Mouse (Mus musculus) neutrophil, adult 59 days (primary cell): ENCODE data around the gene Shisal2b. TPM values are rescaled to one million over a fixed set of nuclear protein-coding genes. Genes with fewer than 3 reads are reported as not detected.

Experiments used
- total RNA-seq, 2 experiments: library from RNA; stranded (reverse); gene quantifications; 1 replicate in 1 of 2; 2 replicates in 1 of 2; pipeline ENCODE4 v1.2.4; 2023

Gene Shisal2b
- not detected for total RNA-seq

GRCm38 (mm10) chr13:104863127-104863979 is at the start of gene Shisal2b:
Gene Shisal2b, minus strand, starts transcription at chr13:104863893.

DNA sequence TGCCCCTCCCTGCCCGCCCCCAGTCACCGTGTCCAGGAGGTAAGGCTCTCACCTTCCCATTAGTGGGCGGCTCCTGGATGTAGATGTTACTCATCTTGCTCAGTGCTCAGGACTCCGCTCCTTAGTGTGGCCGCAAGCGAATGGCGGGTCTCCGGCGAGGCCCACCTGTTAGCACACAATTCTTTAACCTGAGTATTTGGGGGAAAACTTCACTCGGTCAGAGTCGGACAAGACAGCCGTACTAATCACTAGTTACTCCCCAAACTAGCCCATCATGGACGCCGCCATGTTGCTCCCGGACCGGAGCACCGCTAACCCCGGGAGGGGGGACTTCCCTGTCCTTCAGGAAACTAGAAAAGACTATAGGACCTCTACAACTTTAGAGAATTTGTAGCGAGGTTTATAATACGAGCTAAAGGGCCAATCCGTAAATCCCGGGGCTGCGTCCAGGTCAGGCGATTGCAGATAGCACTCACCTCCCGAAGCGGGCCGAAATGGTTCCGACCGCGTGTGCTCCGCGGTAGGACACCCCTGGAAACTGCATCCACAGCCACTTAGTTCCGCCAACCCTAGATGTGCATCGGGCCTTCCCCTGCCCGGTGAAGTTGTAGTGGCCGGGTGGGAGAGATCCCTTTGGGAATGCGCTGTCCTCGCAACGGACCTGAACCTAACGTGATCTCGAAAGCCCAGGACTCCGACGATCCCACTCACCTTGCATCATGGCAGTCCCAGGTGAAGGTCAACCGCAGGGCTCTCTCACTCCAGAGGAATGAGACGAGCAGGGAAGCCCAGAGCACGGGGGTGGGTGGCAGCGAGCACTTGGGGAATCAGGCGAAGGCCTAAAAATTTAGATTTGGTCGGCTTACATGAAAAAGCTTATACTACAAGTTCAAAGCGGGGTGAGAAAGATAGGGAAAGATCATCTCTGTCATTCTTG is 46.8 kb downstream of the Shisal2b start, which contains the start of gene Cwc27:
Gene Cwc27 (minus strand): TSS at position 508 of the 937 bp plus-strand sequence.

Other genes with a start within 250 kb of the Shisal2b start
- 10 to 100 TPM; 12.2 to 14.2 TPM for gene Srek1ip1, start 71.4 kb downstream of the Shisal2b start, total RNA-seq
- gene Cwc27, start 46.8 kb downstream of the Shisal2b start, total RNA-seq: 10 to 100 TPM; 13.9 to 18.2 TPM
- under 1 TPM; 0.04 to 0.07 TPM for gene Rgs7bp, start 191.0 kb upstream of the Shisal2b start, total RNA-seq
- not detected for gene 4933425L06Rik, start 218.2 kb upstream of the Shisal2b start, total RNA-seq